Mouse (Mus musculus): Measurements from ENCODE around the gene Acp1. TPM values are rescaled to one million over a fixed set of nuclear protein-coding genes. Genes with fewer than 3 reads are reported as not detected.

The Acp1 gene
- 23.1 TPM for total RNA-seq (2023)

GRCm38 (mm10) chr12:30911261-30912047 is at the start of gene Acp1, which contains the start of gene Sh3yl1:
Acp1 (minus strand) TSS chr12:30911589.
Sh3yl1 (plus strand) TSS chr12:30911668.

GRCm38 (mm10) chr12:30883986-30884621 is 27.3 kb downstream of the Acp1 start, which contains the start of gene Alkal2:
Alkal2 (plus strand) TSS chr12:30884322.

Other genes with a start within 250 kb of the Acp1 start
- not detected for gene Alkal2, start 27.3 kb downstream of the Acp1 start, total RNA-seq (2023)
- gene Sh3yl1, start 79 bp upstream of the Acp1 start, total RNA-seq (2023), result 1.4 TPM
- 0.24 TPM for gene Fam110c, start 162.3 kb upstream of the Acp1 start, total RNA-seq (2023)